Mouse (Mus musculus): ENCODE results near the gene Apol7a.

Gene Apol7a

GRCm38 (mm10) chr15:77348146-77348545 lies 50.8 kb downstream of the Apol7a start:
- no peak for DNase-seq (ENCODE audit: low spot score in 2 of 2)

DNA sequence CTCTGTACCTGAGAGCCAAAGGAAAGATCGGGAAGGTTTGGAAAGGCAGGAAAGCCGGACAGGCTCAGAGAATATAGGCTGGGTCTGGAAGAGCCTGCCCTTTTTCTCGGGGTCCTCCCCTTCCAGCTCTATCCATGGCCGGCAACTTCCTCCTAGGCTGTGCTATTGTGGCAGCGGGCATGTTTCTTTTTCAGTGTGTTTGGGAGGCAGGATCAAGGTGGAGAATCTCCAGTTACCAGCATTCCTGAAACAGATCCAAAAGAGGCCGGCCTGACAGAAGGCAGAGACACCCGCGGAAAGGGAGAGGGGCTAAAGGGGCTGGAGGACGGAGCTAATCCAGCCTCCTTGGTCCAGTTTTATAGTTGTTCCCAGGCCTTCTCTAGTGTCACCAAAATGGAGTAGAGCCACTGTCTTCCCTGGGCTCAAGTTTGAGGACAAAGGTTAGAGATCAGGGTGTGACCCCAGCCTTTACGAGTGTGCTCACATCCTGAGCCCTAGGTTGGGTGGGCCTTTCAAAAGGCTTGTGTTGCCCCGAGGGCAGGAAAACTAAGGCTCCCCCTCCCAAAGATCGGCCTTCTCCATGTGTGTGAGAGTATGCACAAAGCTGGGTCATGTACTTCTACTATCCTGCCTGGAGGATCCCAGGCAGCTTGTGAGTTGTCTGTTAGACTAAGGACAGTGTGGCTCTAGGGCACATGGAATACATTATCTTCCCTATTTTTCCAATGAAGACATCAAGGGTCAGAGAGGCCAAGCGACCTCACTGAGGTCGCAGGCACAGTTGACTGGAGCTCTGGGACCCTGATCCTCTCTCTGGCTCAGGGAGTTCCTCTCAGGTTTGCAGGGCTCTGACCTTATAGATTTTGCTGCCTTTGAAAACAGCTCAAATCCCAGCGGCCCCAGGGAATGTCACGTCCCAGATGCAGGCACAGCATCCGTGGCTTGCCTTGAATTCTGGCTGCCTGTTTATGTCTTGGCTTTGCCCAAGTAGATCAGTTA lies 54.5 kb downstream of the Apol7a start:
- DNase-seq (ENCODE audit: low spot score in 2 of 2) = no peak

- no peak for DNase-seq (ENCODE audit: low spot score in 2 of 2)
Observed at GRCm38 (mm10) chr15:77343527-77344091, 55.3 kb downstream of the Apol7a start.

DNA sequence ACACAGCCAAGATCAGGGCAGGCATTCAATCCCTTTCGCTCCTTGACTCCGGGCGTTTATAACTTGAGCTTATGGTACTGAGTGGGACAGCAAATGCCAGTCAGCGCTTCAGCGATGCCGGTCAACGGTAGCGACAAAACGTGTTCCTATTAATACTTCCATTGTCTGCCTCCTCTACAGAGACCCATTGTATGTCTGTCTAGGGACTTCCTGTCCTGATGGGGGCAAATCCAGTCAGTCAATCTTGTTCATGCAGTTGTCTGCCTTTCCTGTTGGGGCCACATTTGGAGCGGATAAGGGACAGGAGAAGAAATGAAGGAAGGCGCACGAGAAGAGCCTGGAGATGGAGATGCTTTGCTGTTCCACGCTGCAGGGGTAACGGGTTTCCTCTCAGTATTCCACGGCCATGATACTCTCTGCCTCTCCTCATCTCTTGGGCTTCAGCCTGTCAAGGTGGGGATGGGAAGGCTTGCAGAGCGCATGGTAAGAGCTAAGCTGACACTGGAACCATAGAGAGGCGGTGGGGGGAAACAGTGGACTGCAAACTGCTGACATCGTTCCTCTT lies 55.9 kb downstream of the Apol7a start:
- no peak for DNase-seq (ENCODE audit: low spot score in 2 of 2)

GRCm38 (mm10) chr15:77342005-77342404 lies 56.9 kb downstream of the Apol7a start:
- no peak for DNase-seq (ENCODE audit: low spot score in 2 of 2)

GRCm38 (mm10) chr15:77340581-77340980 lies 58.3 kb downstream of the Apol7a start:
- no peak for DNase-seq (ENCODE audit: low spot score in 2 of 2)

DNA sequence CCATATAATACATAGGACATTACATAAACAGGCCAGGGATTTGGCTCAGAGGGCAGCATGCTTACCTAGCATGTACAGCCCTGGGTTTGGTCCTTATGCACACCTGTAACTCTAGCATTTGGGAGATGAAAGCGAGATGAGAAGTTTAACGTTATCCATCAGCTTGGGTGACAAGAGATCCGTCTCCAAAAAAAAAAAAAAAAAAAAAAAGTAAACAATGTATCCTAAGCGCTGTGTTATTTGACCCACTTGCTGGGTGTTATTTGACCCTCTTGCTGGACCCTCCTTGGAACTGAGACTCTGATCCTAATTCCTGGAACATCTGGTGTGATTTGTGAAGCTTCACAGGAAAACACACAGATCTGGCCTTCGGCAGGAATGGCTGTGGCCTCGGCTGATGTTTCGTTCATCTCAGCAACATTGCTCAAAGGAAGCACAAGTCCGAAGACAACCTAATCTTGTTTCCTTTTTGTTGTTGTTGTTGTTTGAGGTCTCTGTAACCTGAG lies 59.9 kb downstream of the Apol7a start:
- no peak for DNase-seq (ENCODE audit: low spot score in 2 of 2)

GRCm38 (mm10) chr15:77338451-77338850 lies 60.5 kb downstream of the Apol7a start:
- no peak for DNase-seq (ENCODE audit: low spot score in 2 of 2)
